Mouse (Mus musculus) kidney, postnatal 10 days (tissue): ENCODE measurements around the gene C2.
"Not testable (repeated sequence)": the region's sequence is repeated elsewhere in the genome, so short reads cannot be mapped to it uniquely, and the experiment has no call there.

Experiments
- DNase-seq: peaks from one replicate; pipeline ENCODE4 v3.0.0; 2021; ENCODE audit warnings: mixed read lengths

C2 gene

DNA sequence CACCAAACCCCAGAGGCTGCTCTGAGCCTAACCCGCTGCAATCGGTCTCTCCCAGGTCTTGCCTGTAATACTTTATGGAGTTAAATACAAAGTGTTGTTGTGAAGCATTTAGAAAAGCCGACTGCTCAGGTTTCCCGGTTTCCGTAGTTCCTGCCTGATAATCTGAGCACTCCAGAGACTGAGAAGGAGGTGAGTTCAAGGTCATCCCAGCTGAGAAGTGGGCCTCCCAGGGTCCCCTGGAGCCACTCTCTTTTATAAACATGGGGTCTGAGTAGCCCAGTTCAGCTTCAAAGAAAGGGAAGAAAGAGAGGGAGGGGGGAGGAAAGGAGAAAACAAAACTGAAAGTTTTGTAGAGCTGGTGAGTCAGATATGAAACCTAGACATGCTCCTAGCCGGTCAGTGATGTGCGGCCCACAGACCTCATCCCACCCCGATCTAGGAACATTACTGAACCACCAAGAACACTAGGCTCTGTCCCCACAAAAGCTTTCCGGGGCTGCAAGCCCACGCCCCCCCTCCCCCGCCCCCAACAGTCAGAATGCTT lies 18.7 kb downstream of the C2 start, which contains the start of gene Zbtb12:
Gene Zbtb12 (plus strand): TSS at position 148 of the 544 bp plus-strand sequence.
- no peak for DNase-seq

DNA sequence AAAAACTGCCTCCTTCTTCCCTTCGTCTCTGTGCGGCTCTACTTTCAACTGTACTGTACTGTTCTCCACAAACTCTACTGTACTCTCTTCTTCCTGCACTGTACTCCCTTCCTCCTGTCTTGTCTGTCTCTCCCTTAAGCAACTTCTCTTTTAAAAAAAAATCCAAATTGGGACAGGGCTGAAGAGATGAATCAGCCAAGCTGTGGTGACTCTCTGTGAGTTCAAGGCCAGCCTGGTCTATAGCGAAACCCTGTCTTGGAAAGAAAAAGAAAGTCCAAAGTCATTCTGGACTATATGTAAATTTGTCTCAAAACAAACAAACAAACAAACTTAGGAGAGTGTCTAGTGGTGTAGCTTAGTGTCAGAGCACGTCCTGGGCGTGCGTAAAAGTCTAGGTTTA lies 23.7 kb downstream of the C2 start:
- no peak for DNase-seq

- DNase-seq, result no peak
These were observed 32.1 kb downstream of the C2 start for GRCm38 (mm10) chr17:34865981-34866380.

DNA sequence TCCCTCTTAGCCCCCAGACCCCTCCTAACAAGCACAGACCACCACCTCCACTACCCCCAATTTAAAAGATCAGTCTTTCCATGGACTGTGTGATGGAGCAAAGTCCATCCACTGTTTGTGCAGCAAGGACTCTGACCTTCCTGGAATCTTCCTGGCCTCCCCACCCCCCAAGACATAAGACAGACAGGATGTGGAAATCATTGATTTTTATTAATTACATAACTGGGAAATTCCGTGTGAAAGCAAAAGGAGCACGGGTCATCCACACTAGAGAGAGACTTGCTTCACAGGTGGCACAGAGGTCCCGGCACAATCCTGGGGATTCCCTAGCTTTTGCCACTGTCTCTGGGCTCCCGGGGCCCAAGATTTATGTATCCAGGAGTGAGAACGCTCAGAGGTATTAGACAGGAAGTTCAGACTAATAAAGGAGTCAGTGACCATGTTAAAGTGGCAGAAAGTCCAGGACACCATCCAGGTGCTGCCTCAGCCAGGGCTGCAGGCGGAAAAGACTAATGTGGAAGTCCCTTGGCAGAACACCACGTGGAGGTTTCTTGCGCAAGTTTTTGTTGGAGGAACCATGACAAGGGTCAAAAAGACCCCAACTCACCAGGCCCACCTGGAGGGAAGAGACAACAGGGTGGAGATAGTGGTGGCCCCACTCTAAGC lies 35.5 kb downstream of the C2 start, which contains the start of gene Cfb:
Gene Cfb (minus strand): TSS at position 103 of the 666 bp plus-strand sequence.
- peak; percentile 65 for DNase-seq

- DNase-seq, result peak; percentile 57
These were observed 36.2 kb downstream of the C2 start for GRCm38 (mm10) chr17:34861704-34862415.

DNA sequence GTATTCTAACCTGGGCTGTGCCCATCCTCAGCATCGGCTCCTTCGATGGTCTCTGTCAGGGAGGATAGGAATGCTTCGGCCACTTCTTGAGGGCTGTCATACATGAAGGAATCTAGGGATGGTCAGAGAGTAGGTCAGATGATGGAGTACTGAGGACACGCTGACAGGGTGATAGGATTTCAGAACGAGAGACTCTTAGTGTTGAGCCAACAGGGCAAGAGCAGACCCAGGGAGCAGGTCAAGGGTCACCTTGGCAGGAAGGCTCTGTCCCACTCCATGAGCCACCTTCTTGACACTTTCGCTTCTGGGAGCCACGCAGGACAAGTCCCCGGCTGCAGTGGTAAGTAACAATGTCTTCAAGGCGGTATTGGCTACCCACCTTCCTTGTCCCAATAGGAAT lies 37.6 kb downstream of the C2 start:
- DNase-seq, result no peak

- DNase-seq, result no peak
These were observed 39.4 kb downstream of the C2 start for GRCm38 (mm10) chr17:34858670-34859069.

GRCm38 (mm10) chr17:34855825-34856224 lies 42.2 kb downstream of the C2 start:
- peak; percentile 77 for DNase-seq

DNA sequence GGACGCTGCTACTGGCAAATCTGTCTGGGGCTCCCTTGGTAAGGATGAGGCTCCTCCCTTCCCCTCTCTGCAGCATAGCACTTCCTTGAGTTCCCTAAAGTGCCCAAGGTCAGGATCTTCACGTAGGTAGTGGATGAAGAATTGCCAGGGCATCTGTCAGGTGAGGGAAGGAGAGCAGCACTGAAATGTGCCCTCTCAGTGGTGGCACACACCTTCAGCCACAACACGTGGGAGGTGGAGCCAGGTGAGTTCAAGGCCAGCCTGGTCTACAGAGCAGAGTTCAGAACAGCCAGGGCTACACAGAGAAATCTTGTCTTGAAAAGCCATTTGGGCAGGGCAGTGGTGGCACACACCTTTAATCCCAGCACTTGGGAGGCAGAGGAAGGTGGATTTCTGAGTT lies 43.3 kb downstream of the C2 start:
- DNase-seq, result no peak

- no peak for DNase-seq
These were observed 44.6 kb downstream of the C2 start for GRCm38 (mm10) chr17:34853511-34853910.

DNA sequence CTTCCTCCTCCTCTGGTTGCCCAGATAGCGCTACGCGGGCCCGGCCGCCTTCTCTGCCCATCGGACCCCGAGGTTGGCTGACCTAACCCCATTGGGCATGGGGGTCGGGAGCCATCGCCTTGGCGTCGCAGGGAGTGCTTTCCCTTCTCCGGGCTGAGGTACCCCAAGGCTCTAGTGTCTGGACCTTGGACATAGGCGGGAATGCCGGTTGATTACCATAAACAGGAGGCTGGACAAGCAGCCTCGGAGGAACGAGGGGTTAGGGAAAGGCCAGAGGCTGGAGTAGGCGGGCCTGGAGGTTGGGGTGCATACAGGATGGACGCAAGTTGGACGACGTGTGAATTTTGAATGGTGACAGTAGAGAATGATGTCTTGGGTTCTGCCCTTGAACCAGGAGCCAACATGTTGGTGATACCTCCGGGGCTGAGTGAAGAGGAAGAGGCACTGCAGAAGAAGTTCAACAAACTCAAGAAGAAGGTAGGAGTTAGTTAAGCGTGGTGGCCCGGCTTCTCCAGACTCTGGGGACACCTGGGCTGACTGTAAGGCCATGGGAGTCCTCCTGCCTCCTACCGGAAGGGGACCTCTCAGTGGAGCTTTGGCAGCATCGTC lies 47.4 kb downstream of the C2 start:
- DNase-seq, result no peak

GRCm38 (mm10) chr17:34849722-34850516 lies 48.1 kb downstream of the C2 start, which contains the start of the genes Skiv2l and Nelfe:
Skiv2l (minus strand) TSS chr17:34850210.
Nelfe (plus strand) TSS chr17:34850391.
- peak; percentile 99 for DNase-seq

DNA sequence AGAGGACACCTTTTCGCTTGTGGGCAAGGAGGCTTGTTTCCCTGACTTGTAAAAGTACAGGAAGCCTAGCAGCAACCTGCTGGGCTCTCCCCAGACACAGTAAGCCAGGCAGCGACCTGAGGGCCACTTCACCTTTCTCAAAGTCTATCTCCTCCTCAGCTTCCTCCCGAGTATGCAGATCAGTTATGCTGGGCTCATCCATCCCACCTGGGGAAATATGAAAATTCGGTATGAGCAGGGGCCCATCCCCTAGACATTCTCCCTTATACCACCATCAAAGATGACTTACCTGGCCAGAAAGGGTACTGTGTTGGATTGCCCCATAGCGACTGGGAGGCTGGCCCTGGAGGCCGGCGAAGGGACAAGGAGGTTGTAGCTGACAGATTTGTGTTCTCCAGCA lies 50.5 kb downstream of the C2 start:
- DNase-seq, result no peak

GRCm38 (mm10) chr17:34847192-34847591 lies 50.9 kb downstream of the C2 start:
- DNase-seq, result no peak

- DNase-seq, result no peak
These were observed 53.2 kb downstream of the C2 start for GRCm38 (mm10) chr17:34844884-34845283.

DNA sequence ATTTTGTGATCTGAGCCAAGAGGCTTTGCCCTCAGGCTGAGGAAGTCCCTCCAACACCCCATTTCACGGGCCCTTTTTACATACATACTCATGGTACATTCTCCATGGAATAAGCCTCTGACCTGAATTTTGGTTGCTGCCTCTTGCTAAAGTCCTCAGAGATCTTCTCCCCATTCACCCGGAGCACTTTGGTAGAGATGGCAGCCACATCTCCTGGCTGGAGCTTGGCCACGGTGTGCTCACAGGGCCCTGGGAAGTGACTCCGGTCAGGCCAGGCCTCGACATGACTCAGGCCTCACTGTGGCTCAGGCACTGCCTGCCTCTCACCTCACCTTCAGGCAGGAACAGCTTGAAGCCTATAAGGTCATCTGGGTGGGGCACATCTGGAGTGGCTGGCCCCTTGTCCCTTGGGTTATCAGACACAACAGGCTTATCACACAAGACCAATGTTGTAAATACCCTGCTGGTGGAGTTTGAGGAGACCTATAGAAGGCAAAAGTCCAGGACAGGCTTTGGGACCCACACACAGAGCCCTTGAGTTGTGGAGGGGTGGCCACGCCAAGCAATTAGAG lies 57.2 kb downstream of the C2 start:
- DNase-seq, result no peak

DNA sequence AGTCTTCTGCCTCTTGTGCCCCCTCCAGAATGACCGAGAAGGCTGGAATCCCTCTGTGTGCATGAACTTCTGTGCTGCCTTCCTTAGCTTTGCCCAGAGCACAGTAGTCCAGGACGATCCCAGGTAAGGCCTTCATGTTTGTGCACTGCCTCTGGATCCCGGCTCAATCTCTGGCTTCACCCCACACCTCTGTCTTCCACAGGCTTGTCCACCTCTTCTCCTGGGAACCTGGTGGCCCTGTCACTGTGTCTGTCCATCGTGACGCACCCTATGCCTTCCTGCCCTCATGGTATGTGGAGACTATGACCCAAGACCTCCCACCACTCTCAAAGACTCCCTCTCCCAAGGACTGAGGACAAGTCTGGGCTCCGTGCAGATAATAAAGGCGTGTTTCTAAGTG lies 59.3 kb downstream of the C2 start:
- DNase-seq, result no peak

DNA sequence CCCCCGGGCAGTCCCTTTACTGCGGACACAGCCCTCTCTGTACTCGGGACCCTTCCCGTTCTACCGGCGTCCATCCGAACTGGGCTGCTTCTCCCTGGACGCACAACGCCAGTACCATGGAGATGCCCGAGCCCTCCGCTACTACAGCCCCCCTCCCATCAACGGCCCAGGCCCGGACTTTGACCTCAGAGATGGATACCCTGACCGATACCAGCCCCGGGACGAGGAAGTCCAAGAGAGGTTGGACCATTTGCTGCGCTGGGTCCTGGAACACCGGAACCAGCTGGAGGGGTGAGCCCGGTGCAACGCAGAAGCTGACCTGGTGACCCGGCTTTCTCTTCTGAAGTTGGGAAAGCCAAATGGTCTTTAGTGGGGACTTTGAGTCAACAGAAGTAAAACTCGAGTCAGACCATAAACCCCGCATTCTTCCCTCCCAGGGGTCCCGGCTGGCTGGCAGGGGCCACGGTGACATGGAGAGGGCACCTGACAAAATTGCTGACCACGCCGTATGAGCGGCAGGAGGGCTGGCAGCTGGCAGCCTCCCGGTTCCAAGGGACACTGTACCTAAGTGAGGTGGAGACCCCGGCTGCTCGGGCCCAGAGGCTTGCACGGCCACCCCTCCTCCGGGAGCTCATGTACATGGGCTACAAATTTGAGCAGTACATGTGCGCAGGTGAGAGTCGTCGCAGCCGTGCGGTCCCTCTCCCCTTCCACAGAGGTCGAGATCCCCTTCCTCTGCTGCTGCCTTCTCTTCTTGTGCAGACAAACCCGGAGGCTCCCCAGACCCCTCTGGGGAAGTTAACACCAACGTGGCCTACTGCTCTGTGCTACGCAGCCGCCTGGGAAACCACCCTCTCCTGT lies 60.4 kb downstream of the C2 start:
- peak; percentile 47 for DNase-seq

GRCm38 (mm10) chr17:34836856-34837221 lies 61.2 kb downstream of the C2 start, which contains the start of the genes Stk19 and Dxo:
Stk19 (minus strand) TSS chr17:34836945.
Dxo (plus strand) TSS chr17:34837019.
- peak; percentile 98 for DNase-seq

DNA sequence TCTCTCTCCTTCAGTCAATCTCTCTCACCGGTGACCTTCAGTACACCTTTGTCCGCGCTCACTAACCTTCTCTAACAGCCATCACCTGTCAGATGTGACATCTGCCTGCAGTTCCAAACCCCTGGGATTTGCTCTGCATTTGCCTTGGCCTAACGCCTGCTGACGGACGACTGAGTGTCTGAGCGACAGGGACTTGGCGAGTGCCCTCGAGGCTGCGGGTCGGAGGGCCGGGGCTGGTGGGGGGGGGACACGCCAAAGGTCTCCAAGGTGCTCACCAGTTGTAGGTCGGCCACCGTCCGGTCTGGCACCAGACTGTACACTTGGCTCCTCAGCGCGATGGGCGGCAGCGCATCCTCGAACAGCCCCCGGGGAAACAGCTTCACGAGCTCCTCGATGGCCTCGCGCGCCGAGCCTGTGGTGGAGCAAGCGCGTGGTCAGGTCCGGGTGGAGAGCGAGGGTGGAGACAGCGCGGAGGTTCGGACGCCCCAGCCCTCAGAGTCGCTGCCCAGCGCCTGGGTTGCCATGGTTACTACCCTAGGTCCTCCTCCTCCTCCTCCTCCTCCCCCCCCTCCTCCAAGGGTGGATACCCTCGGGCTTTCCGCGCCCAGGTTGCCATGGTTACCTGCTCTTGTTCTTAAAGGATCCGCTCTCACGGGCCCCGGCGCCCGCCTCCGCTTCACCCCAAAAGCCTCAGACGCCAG lies 61.8 kb downstream of the C2 start:
- DNase-seq, result no peak

- DNase-seq, result not testable (repeated sequence)
These were observed 67.3 kb downstream of the C2 start for GRCm38 (mm10) chr17:34830776-34831175.
